Mouse (Mus musculus): Measurements from ENCODE around the gene Vmn1r64. TPM values are rescaled to one million over a fixed set of nuclear protein-coding genes. Genes with fewer than 3 reads are reported as not detected.
"Not testable (repeated sequence)": the region's sequence is repeated elsewhere in the genome, so short reads cannot be mapped to it uniquely, and the experiment has no call there.

The Vmn1r64 gene
- not detected in 2 replicates for polyA plus RNA-seq (2015; fragmentation: Nextera tagmentation; extraction: Ambion mirVana)

DNA sequence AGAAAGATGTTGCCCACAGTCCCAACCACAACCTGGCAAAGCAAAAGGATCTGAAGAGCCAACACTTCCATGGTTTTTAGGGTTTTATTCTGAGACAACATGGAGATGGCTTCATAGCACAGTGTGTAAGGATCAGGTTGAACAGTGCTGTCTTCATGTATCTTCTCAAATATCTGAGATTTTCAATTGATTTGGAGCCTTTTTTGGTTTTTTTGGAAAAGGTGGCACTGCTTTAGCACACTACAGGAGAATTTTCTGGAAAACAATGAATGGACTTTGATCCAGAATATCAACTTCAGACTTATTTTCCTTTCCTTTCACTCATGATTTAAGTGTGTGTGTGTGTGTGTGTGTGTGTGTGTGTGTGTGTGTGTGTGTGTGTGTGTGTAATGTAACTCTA is at the start of gene Vmn1r64:
Gene Vmn1r64 (minus strand): TSS at position 101 of the 400 bp plus-strand sequence.
- no peak for ATAC-seq
- H3K36me3 ChIP-seq (ENCODE audit: poor library complexity, severe bottlenecking): no peaks in the 10 kb centered on the region
- H3K27me3 ChIP-seq: no peaks in the 10 kb centered on the region
- H3K27ac ChIP-seq: no peak within 1 kb of the TSS
- H3K4me3 ChIP-seq: no peak within 1 kb of the TSS
- no peak within 1 kb of the TSS for H3K4me2 ChIP-seq
- H3K9me3 ChIP-seq (replicated peaks): peaks cover 34% of the 10 kb centered on the region
- H3K4me1 ChIP-seq: no peaks in the 10 kb centered on the region
- no peak within 1 kb of the TSS for H3K9ac ChIP-seq

DNA sequence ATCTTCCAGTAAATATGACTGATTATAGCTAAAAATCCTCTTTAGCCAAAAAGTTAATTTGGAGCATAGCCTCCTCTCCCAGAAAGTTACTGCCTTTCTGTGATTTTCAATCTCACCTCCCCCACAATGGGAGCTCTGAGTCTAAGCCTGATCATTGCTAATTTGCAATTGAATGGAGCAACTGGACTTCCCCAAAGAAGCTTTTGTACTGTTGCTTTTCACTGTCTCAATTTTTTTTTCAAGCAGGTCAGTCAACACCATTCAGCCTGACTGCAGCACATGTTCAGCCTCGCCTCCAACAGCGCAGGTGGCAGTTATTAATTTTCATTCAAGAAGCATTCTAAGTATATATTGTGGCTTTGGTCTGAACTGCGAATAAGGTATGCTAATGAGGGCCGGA is 14.9 kb upstream of the Vmn1r64 start:
- ATAC-seq: no peak
- Histone ChIP-seq H3K9me3 (replicated peaks) (peaks cover 39% of the 10 kb centered on the region), H3K4me2 (no peak overlapping the region), H3K27ac (no peak overlapping the region), H3K4me3 (no peak overlapping the region), H3K36me3 (ENCODE audit: poor library complexity, severe bottlenecking) (no peaks in the 10 kb centered on the region), H3K27me3 (no peaks in the 10 kb centered on the region), H3K4me1 (no peaks in the 10 kb centered on the region), H3K9ac (no peak overlapping the region)
- WGBS: 81% methylated on average over 4 of the region's 4 CpGs

DNA sequence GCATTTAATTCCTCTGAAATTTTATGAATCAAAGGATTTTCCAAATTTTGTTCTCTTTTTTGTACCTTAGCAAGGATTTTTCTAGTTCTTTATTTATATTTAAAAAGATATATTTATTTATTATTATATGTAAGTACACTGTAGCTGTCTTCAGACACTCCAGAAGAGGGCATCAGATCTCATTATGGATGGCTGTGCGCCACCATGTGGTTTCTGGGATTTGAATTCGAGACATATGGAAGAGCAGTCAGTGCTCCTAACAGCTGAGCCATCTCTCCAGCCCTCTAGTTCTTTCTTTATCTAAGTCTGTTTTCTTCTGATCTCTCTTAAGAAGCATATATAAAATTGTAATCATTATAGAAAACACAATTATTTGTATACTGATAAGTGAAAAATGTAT is 12.9 kb upstream of the Vmn1r64 start:
- 74% methylated on average over 2 of the region's 2 CpGs for WGBS
- H3K36me3 ChIP-seq (ENCODE audit: poor library complexity, severe bottlenecking); H3K4me1 ChIP-seq; H3K27ac ChIP-seq; H3K27me3 ChIP-seq; H3K9ac ChIP-seq; ATAC-seq; H3K4me3 ChIP-seq; H3K4me2 ChIP-seq: not testable (repeated sequence)
- H3K9me3 ChIP-seq (replicated peaks): peaks cover 33% of the 10 kb centered on the region

Other genes starting within 250 kb of the Vmn1r64 start
- gene Vmn1r62, start 210.9 kb downstream of the Vmn1r64 start, polyA plus RNA-seq (2015; fragmentation: Nextera tagmentation; extraction: Ambion mirVana): not detected in 2 replicates
- gene Vmn1r63, start 79.1 kb downstream of the Vmn1r64 start, polyA plus RNA-seq (2015; fragmentation: Nextera tagmentation; extraction: Ambion mirVana): not detected in 2 replicates
- gene Vmn1r65, start 126.5 kb upstream of the Vmn1r64 start, polyA plus RNA-seq (2015; fragmentation: Nextera tagmentation; extraction: Ambion mirVana): not detected in 2 replicates
- gene Nlrp4c, start 160.6 kb upstream of the Vmn1r64 start, polyA plus RNA-seq (2015; fragmentation: Nextera tagmentation; extraction: Ambion mirVana): not detected in 2 replicates